Mouse (Mus musculus): Measurements from ENCODE around the gene Ipo13. TPM values are rescaled to one million over a fixed set of nuclear protein-coding genes. Genes with fewer than 3 reads are reported as not detected.

Gene Ipo13
- polyA plus RNA-seq, 1 experiment from 2014 or later, result 66.2 TPM

- H3K9me3 ChIP-seq, result no peaks in the 10 kb centered on the region
- H3K4me2 ChIP-seq (replicated peaks), result peak overlapping the region; percentile 77
- peaks cover 85% of the 10 kb centered on the region for H3K27me3 ChIP-seq
- peak overlapping the region; percentile 48 for H3K9ac ChIP-seq (replicated peaks)
- WGBS, result 3% methylated on average over 68 of the region's 71 CpGs
- peak; percentile 76 for ATAC-seq (ENCODE audit: low FRiP score, low read depth)
- no peak overlapping the region for H3K27ac ChIP-seq (replicated peaks)
- H3K36me3 ChIP-seq, result no peaks in the 10 kb centered on the region
- peaks cover 29% of the 10 kb centered on the region for H3K4me1 ChIP-seq
- peak overlapping the region; percentile 46 for H3K4me3 ChIP-seq
Observed at GRCm38 (mm10) chr4:117926545-117927482, 12.0 kb upstream of the Ipo13 start.

- H3K4me2 ChIP-seq (replicated peaks), result no peak overlapping the region
- H3K27me3 ChIP-seq, result peaks cover 75% of the 10 kb centered on the region
- H3K27ac ChIP-seq (replicated peaks), result no peak overlapping the region
- WGBS, result 73% methylated on average over 6 of the region's 6 CpGs
- ATAC-seq (ENCODE audit: low FRiP score, low read depth), result no peak
- H3K36me3 ChIP-seq, result no peaks in the 10 kb centered on the region
- peaks cover 29% of the 10 kb centered on the region for H3K4me1 ChIP-seq
- H3K4me3 ChIP-seq, result no peak overlapping the region
- no peaks in the 10 kb centered on the region for H3K9me3 ChIP-seq
- no peak overlapping the region for H3K9ac ChIP-seq (replicated peaks)
Observed at GRCm38 (mm10) chr4:117924916-117925315, 10.1 kb upstream of the Ipo13 start.

GRCm38 (mm10) chr4:117923450-117923849, 8.7 kb upstream of the Ipo13 start:
- Histone ChIP-seq H3K27me3 (peaks cover 61% of the 10 kb centered on the region), H3K36me3 (no peaks in the 10 kb centered on the region), H3K9me3 (no peaks in the 10 kb centered on the region), H3K4me1 (peaks cover 14% of the 10 kb centered on the region), H3K4me3 (no peak overlapping the region), H3K4me2 (replicated peaks) (no peak overlapping the region), H3K9ac (replicated peaks) (no peak overlapping the region), H3K27ac (replicated peaks) (no peak overlapping the region)
- 62% methylated on average over 2 of the region's 2 CpGs for WGBS
- no peak for ATAC-seq (ENCODE audit: low FRiP score, low read depth)

DNA sequence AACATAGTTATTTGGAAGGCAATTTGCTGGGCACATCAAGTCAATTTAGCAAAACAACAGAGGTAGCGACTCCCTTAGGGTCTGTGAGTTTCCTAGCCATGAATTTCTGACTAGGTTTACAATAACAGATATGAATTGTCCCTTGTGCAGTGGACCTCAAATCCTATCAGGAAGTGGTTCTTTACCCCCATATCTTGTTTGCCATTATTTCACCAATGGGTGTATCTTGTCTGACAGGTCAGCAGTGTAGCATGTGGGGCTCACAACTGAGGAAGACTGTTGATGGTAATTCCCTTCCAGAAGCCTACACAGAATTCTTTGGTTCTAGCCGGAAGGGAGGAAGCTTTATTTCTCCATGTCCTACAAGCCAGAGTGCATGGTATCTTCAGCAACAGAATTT, 6.6 kb upstream of the Ipo13 start:
- 86% methylated on average over 2 of the region's 2 CpGs for WGBS
- no peak for ATAC-seq (ENCODE audit: low FRiP score, low read depth)

GRCm38 (mm10) chr4:117918762-117919161, 4.0 kb upstream of the Ipo13 start:
- peaks cover 12% of the 10 kb centered on the region for H3K4me1 ChIP-seq
- 90% methylated on average over 5 of the region's 5 CpGs for WGBS
- ATAC-seq (ENCODE audit: low FRiP score, low read depth), result no peak
- no peak overlapping the region for H3K4me3 ChIP-seq
- H3K9me3 ChIP-seq, result no peaks in the 10 kb centered on the region
- peaks cover 14% of the 10 kb centered on the region; the same call in 1 of the 2 replicates for H3K27me3 ChIP-seq
- no peak overlapping the region for H3K27ac ChIP-seq (replicated peaks)
- H3K9ac ChIP-seq (replicated peaks), result no peak overlapping the region
- H3K4me2 ChIP-seq (replicated peaks), result no peak overlapping the region
- no peaks in the 10 kb centered on the region for H3K36me3 ChIP-seq

More for the DNA sequence above, 6.6 kb upstream of the Ipo13 start:
- no peaks in the 10 kb centered on the region for H3K36me3 ChIP-seq
- H3K9ac ChIP-seq (replicated peaks), result no peak overlapping the region
- 0 out of 2 replicates have a peak, but pooled peaks cover 1% of the 10 kb centered on the region for H3K4me1 ChIP-seq
- H3K4me3 ChIP-seq, result no peak overlapping the region
- no peak overlapping the region for H3K4me2 ChIP-seq (replicated peaks)
- no peaks in the 10 kb centered on the region for H3K9me3 ChIP-seq
- peaks cover 40% of the 10 kb centered on the region for H3K27me3 ChIP-seq
- no peak overlapping the region for H3K27ac ChIP-seq (replicated peaks)

DNA sequence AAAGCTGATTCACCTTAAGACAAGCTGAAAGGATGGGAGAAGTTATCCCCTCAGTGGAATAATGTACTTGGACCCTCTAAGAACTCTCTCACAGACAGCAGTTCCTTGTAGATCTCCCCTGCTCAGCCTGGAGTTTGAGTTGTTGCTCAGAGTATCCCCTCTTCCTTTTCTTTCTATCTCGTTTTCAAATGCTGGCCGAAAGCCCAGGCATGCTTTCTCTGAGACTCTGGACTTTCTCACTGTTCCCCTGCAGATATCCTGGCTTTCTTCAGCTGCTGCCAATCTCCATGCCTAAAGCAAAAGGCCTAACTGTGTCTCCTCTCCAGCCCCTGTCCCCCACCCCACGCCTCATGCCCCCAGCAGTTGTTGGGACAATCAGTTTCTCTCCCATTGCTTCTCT, 3.5 kb upstream of the Ipo13 start:
- peaks cover 17% of the 10 kb centered on the region for H3K4me1 ChIP-seq
- 0 out of 2 replicates have a peak, but pooled peaks cover 9% of the 10 kb centered on the region for H3K27me3 ChIP-seq
- no peaks in the 10 kb centered on the region for H3K9me3 ChIP-seq
- H3K4me3 ChIP-seq, result no peak overlapping the region
- H3K27ac ChIP-seq (replicated peaks), result no peak overlapping the region
- no peak for ATAC-seq (ENCODE audit: low FRiP score, low read depth)
- 74% methylated on average over 3 of the region's 3 CpGs for WGBS
- no peaks in the 10 kb centered on the region for H3K36me3 ChIP-seq
- no peak overlapping the region for H3K9ac ChIP-seq (replicated peaks)
- H3K4me2 ChIP-seq (replicated peaks), result no peak overlapping the region

DNA sequence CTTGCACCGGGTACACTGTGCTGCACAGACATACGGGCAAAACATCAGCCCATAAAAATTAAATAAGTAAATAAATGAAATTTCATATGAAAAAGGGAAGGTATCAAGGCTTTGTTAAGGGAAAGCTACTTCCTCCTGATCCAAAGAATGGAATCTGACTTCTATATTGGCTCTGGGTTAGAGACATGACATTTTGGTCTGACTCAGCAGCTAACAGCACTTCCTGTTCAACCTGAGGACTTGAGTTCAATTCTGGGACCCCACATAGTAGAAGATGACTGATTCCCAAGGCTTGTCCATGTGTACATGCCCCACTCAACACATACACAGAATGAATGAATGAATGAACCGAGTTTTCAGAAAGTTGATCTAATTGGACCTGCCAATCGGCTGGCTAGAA, 3.0 kb upstream of the Ipo13 start:
- Histone ChIP-seq H3K27me3 (0 out of 2 replicates have a peak, but pooled peaks cover 5% of the 10 kb centered on the region), H3K4me2 (replicated peaks) (no peak overlapping the region), H3K27ac (replicated peaks) (no peak overlapping the region), H3K9me3 (no peaks in the 10 kb centered on the region), H3K36me3 (no peaks in the 10 kb centered on the region), H3K4me3 (no peak overlapping the region), H3K9ac (replicated peaks) (no peak overlapping the region), H3K4me1 (peaks cover 21% of the 10 kb centered on the region)
- no peak for ATAC-seq (ENCODE audit: low FRiP score, low read depth)
- 98% methylated on average over 4 of the region's 4 CpGs for WGBS

DNA sequence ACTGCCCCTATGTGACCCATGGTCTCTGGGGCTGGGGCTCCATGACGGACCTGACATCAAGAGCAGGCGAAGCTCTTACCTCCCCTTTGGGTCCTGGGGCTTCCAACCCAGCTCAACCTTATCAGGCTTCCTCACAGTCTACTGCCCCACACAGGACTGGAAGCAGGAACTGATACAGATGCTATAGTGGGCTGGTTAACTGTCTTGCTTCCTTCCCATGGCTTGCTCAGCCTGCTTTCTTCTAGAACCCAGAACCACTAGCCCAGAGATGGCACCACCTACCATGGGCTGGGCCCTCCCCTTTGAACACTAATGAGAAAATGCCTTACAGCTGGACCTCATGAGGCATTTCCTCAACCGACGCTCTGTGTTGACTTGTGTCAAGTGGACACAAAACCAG, 2.6 kb upstream of the Ipo13 start:
- 0 out of 2 replicates have a peak, but pooled peaks cover 1% of the 10 kb centered on the region for H3K27me3 ChIP-seq
- no peak overlapping the region for H3K4me3 ChIP-seq
- H3K9me3 ChIP-seq, result no peaks in the 10 kb centered on the region
- H3K4me1 ChIP-seq, result peaks cover 25% of the 10 kb centered on the region
- no peak overlapping the region for H3K27ac ChIP-seq (replicated peaks)
- WGBS, result 86% methylated on average over 4 of the region's 4 CpGs
- no peaks in the 10 kb centered on the region for H3K36me3 ChIP-seq
- H3K9ac ChIP-seq (replicated peaks), result no peak overlapping the region
- H3K4me2 ChIP-seq (replicated peaks), result no peak overlapping the region
- ATAC-seq (ENCODE audit: low FRiP score, low read depth), result no peak

DNA sequence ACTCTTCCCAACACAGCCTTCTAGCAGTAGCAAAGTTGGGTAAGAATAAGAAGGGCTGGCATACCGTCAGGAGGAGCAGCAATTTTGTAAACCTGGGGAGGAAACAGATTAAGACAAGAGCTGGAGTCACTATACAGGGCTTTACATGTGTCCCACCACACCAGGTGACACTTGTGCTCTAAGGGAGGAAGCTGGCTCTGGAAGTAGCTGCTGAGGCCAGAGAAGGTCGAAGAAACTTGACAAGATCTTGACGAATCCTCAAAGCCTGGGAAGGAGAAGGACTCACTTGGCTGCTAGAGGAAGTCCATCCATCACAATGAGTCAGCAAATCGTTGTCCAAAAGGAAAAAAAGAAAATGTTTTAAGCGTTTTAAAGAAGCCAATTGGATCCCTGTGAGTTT, 1.6 kb upstream of the Ipo13 start:
- H3K4me2 ChIP-seq (replicated peaks), result peak overlapping the region; percentile 100; the same call in 1 of the 2 replicates
- no peak overlapping the region for H3K9ac ChIP-seq (replicated peaks)
- H3K36me3 ChIP-seq, result peaks cover 9% of the 10 kb centered on the region
- no peak overlapping the region for H3K4me3 ChIP-seq
- WGBS, result 90% methylated on average over 5 of the region's 5 CpGs
- no peaks in the 10 kb centered on the region for H3K27me3 ChIP-seq
- no peak overlapping the region for H3K27ac ChIP-seq (replicated peaks)
- no peaks in the 10 kb centered on the region for H3K9me3 ChIP-seq
- peaks cover 29% of the 10 kb centered on the region for H3K4me1 ChIP-seq
- ATAC-seq (ENCODE audit: low FRiP score, low read depth), result no peak

DNA sequence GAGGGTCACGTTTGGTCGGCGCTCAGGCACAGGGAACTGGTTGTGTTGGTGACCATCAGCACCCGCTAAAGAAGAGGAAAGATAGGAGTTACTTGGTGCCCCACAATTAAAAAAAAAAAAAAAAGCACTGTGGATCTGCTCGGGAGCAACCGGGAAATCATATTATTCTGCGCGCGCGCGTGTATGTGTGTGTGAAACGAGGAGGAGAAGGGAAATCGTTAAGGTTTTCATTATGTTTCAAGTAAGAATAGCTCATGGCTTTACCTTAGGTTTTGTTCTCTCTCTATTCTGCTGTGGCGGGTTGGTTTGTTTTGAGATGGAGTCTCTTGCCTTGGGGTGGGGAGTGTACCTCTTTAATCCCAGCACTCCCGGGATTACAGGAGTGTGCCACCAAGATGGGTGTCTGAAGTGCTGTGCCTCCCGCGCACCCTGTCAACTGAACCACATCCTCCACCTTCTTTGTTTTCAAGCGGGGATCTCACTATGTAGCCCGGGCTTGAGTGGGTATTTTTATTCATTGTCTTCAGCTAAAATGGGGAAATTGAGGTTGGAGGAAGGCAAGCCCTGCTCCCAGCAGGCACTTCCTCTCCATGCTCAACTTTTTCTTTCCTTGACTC, 798 bp upstream of the Ipo13 start:
- peak overlapping the region; percentile 100 for H3K4me2 ChIP-seq (replicated peaks)
- ATAC-seq (ENCODE audit: low FRiP score, low read depth), result no peak
- 12% methylated on average over 19 of the region's 19 CpGs for whole genome bisulfite sequencing

GRCm38 (mm10) chr4:117914031-117914430, 768 bp downstream of the Ipo13 start:
- peak; percentile 3; the same call in 1 of the 2 replicates for ATAC-seq (ENCODE audit: low FRiP score, low read depth)
- H3K9ac ChIP-seq (replicated peaks), result peak overlapping the region; percentile 89
- no peaks in the 10 kb centered on the region for H3K27me3 ChIP-seq
- H3K4me1 ChIP-seq, result peaks cover 41% of the 10 kb centered on the region
- H3K4me2 ChIP-seq (replicated peaks), result peak overlapping the region; percentile 100
- no peaks in the 10 kb centered on the region for H3K9me3 ChIP-seq
- 20% methylated on average over 8 of the region's 8 CpGs for WGBS
- peaks cover 26% of the 10 kb centered on the region for H3K36me3 ChIP-seq
- peak overlapping the region; percentile 59 for H3K4me3 ChIP-seq
- no peak overlapping the region for H3K27ac ChIP-seq (replicated peaks)

More for the DNA sequence above, 798 bp upstream of the Ipo13 start:
- H3K4me1 ChIP-seq, result peaks cover 29% of the 10 kb centered on the region
- no peaks in the 10 kb centered on the region for H3K27me3 ChIP-seq
- H3K36me3 ChIP-seq, result peaks cover 17% of the 10 kb centered on the region
- H3K4me3 ChIP-seq, result peak overlapping the region; percentile 59
- peak overlapping the region; percentile 2 for H3K9ac ChIP-seq (replicated peaks)
- H3K9me3 ChIP-seq, result no peaks in the 10 kb centered on the region
- H3K27ac ChIP-seq (replicated peaks), result no peak overlapping the region

GRCm38 (mm10) chr4:117913421-117913820, 1.4 kb downstream of the Ipo13 start:
- peak overlapping the region; percentile 59 for H3K4me3 ChIP-seq
- ATAC-seq (ENCODE audit: low FRiP score, low read depth), result no peak
- H3K36me3 ChIP-seq, result peaks cover 28% of the 10 kb centered on the region
- H3K27ac ChIP-seq (replicated peaks), result no peak overlapping the region
- H3K9ac ChIP-seq (replicated peaks), result peak overlapping the region; percentile 89
- no peaks in the 10 kb centered on the region for H3K27me3 ChIP-seq
- H3K4me2 ChIP-seq (replicated peaks), result peak overlapping the region; percentile 100
- 58% methylated on average over 3 of the region's 3 CpGs for WGBS
- no peaks in the 10 kb centered on the region for H3K9me3 ChIP-seq
- H3K4me1 ChIP-seq, result peaks cover 48% of the 10 kb centered on the region
